8 mouse cellular contexts compared by ENCODE assay signal in genomic region chr10:79927324-79928029, GRCm38 (mm10). TPM values are rescaled to one million over a fixed set of nuclear protein-coding genes. Genes with fewer than 3 reads are reported as not detected.
DNase-seq lines count a peak whose midpoint lies in the region; ATAC-seq and TF ChIP-seq lines count a peak whose summit lies in the region.

No protein-coding gene starts in this region.

- peak; percentile 41 for DNase-seq in urinary bladder, postnatal 14 days (ENCODE audit: low spot score)
- DNase-seq in urinary bladder, adult 18-20 months (ENCODE audit: low spot score in 2 of 2) = no peak
- peak; percentile 68 to 69 for DNase-seq in cerebellum, postnatal 25 days
- peak; percentile 72 for DNase-seq in kidney, postnatal 0 days (ENCODE audit: low spot score)
- DNase-seq in lung, embryonic 14.5 days = peak; percentile 80
- peak; percentile 69 for DNase-seq in yolk sac, embryonic 10.5 days (ENCODE audit: low spot score)

- peak overlapping the region; percentile 96 for H3K9ac ChIP-seq in heart, embryonic 12.5 days
- H3K9ac ChIP-seq in kidney, postnatal 0 days (ENCODE audit: low read depth, low read length) = peak overlapping the region; percentile 93
- H3K9ac ChIP-seq in lung, embryonic 14.5 days = peak overlapping the region; percentile 87
- peak overlapping the region; percentile 94 for H3K9ac ChIP-seq in neural tube, embryonic 15.5 days (replicated peaks)

- H3K27me3 ChIP-seq in heart, embryonic 12.5 days (replicated peaks) = peaks cover 14% of the 10 kb centered on the region
- peaks cover 5% of the 10 kb centered on the region for H3K27me3 ChIP-seq in kidney, postnatal 0 days (ENCODE audit: insufficient read depth, low read length)
- peaks cover 10% of the 10 kb centered on the region for H3K27me3 ChIP-seq in lung, embryonic 14.5 days (ENCODE audit: insufficient read depth, low read length)
- peaks cover 15% of the 10 kb centered on the region for H3K27me3 ChIP-seq in neural tube, embryonic 15.5 days (replicated peaks)

- H3K4me2 ChIP-seq in heart, embryonic 12.5 days = peak overlapping the region; percentile 80
- H3K4me2 ChIP-seq in kidney, postnatal 0 days (ENCODE audit: low read length) = peak overlapping the region; percentile 68
- H3K4me2 ChIP-seq in lung, embryonic 14.5 days = peak overlapping the region; percentile 98
- H3K4me2 ChIP-seq in neural tube, embryonic 15.5 days = peak overlapping the region; percentile 88

- H3K36me3 ChIP-seq in heart, embryonic 12.5 days = peaks cover 23% of the 10 kb centered on the region
- peaks cover 12% of the 10 kb centered on the region; the same call in 1 of the 2 replicates for H3K36me3 ChIP-seq in kidney, postnatal 0 days (ENCODE audit: insufficient read depth, low read length)
- peaks cover 20% of the 10 kb centered on the region for H3K36me3 ChIP-seq in lung, embryonic 14.5 days (ENCODE audit: insufficient read depth)
- H3K36me3 ChIP-seq in neural tube, embryonic 15.5 days = peaks cover 9% of the 10 kb centered on the region

- peak overlapping the region; percentile 94 for H3K4me3 ChIP-seq in heart, embryonic 12.5 days
- H3K4me3 ChIP-seq in kidney, postnatal 0 days (replicated peaks; ENCODE audit: low read depth, low read length) = peak overlapping the region; percentile 91
- peak overlapping the region; percentile 94 for H3K4me3 ChIP-seq in lung, embryonic 14.5 days (ENCODE audit: low read depth, low read length)
- peak overlapping the region; percentile 97 for H3K4me3 ChIP-seq in neural tube, embryonic 15.5 days (replicated peaks)

- peak; percentile 51 for ATAC-seq in heart, embryonic 12.5 days (ENCODE audit: insufficient number of reproducible peaks, low FRiP score)
- ATAC-seq in kidney, postnatal 0 days (replicated peaks; ENCODE audit: low FRiP score, low read depth) = peak; percentile 33
- ATAC-seq in lung, embryonic 14.5 days (ENCODE audit: insufficient read depth) = peak; percentile 36
- peak; percentile 40 for ATAC-seq in neural tube, embryonic 15.5 days (ENCODE audit: low FRiP score)

- peak overlapping the region; percentile 98 for H3K27ac ChIP-seq in heart, embryonic 12.5 days (ENCODE audit: poor library complexity, severe bottlenecking)
- H3K27ac ChIP-seq in kidney, postnatal 0 days = peak overlapping the region; percentile 98
- peak overlapping the region; percentile 97 for H3K27ac ChIP-seq in lung, embryonic 14.5 days (ENCODE audit: low read depth)
- H3K27ac ChIP-seq in neural tube, embryonic 15.5 days (replicated peaks) = peak overlapping the region; percentile 94

- 0 out of 2 replicates have a peak, but pooled peaks have one; percentile 11 for TF ChIP-seq CTCF in kidney, postnatal 0 days (IDR thresholded peaks at IDR 0.05; ENCODE audit: low read depth)
- TF ChIP-seq CTCF in lung, embryonic 14.5 days (IDR thresholded peaks at IDR 0.05; ENCODE audit: low read depth) = peak; percentile 51

- no peaks in the 10 kb centered on the region for H3K9me3 ChIP-seq in heart, embryonic 12.5 days (replicated peaks)
- H3K9me3 ChIP-seq in kidney, postnatal 0 days (replicated peaks; ENCODE audit: low read length) = no peaks in the 10 kb centered on the region
- H3K9me3 ChIP-seq in lung, embryonic 14.5 days (ENCODE audit: low read depth, low read length) = no peaks in the 10 kb centered on the region
- H3K9me3 ChIP-seq in neural tube, embryonic 15.5 days (replicated peaks) = no peaks in the 10 kb centered on the region

- under 1% methylated on average over 52 of the region's 54 CpGs for whole genome bisulfite sequencing in heart, embryonic 12.5 days
- WGBS in kidney, postnatal 0 days = under 1% methylated on average over 50 of the region's 54 CpGs
- under 1% methylated on average over 54 of the region's 54 CpGs for WGBS in lung, embryonic 14.5 days
- WGBS in neural tube, embryonic 15.5 days = under 1% methylated on average over 54 of the region's 54 CpGs

- peaks cover 50% of the 10 kb centered on the region for H3K4me1 ChIP-seq in heart, embryonic 12.5 days (replicated peaks)
- H3K4me1 ChIP-seq in kidney, postnatal 0 days (replicated peaks; ENCODE audit: insufficient read depth, low read length) = peaks cover 18% of the 10 kb centered on the region
- H3K4me1 ChIP-seq in lung, embryonic 14.5 days (ENCODE audit: insufficient read depth) = peaks cover 13% of the 10 kb centered on the region
- H3K4me1 ChIP-seq in neural tube, embryonic 15.5 days = peaks cover 52% of the 10 kb centered on the region

RNA-seq across cellular contexts. Expression of gene Arid3a, which starts 0.6 kb away (rescaled TPM):
- 6.3 and 8.3 TPM in 2 replicates for polyA plus RNA-seq in heart, embryonic 12.5 days (2016; fragmentation: Nextera tagmentation; extraction: Ambion mirVana)
- 4.1 and 4.5 TPM in 2 replicates for polyA plus RNA-seq in kidney, postnatal 0 days (2015; fragmentation: Nextera tagmentation; extraction: Ambion mirVana)
- polyA plus RNA-seq in lung, embryonic 14.5 days (2014; fragmentation: Nextera tagmentation; extraction: Ambion mirVana) = 5.1 and 5.4 TPM in 2 replicates
- polyA plus RNA-seq in neural tube, embryonic 15.5 days (2015; fragmentation: Nextera tagmentation; extraction: Ambion mirVana) = 2.4 and 5.1 TPM in 2 replicates

RNA-seq across cellular contexts. Expression of gene R3hdm4, which starts 6.5 kb away (rescaled TPM):
- polyA plus RNA-seq in heart, embryonic 12.5 days (2016; fragmentation: Nextera tagmentation; extraction: Ambion mirVana) = 92.8 and 97.3 TPM in 2 replicates
- 120 and 137 TPM in 2 replicates for polyA plus RNA-seq in kidney, postnatal 0 days (2015; fragmentation: Nextera tagmentation; extraction: Ambion mirVana)
- polyA plus RNA-seq in lung, embryonic 14.5 days (2014; fragmentation: Nextera tagmentation; extraction: Ambion mirVana) = 127 and 132 TPM in 2 replicates
- polyA plus RNA-seq in neural tube, embryonic 15.5 days (2015; fragmentation: Nextera tagmentation; extraction: Ambion mirVana) = 264 and 288 TPM in 2 replicates

RNA-seq across cellular contexts. Expression of gene Kiss1r, which starts 10.7 kb away (rescaled TPM):
- polyA plus RNA-seq in heart, embryonic 12.5 days (2016; fragmentation: Nextera tagmentation; extraction: Ambion mirVana) = 0.45 and 0.55 TPM in 2 replicates
- polyA plus RNA-seq in kidney, postnatal 0 days (2015; fragmentation: Nextera tagmentation; extraction: Ambion mirVana) = 1.6 and 1.8 TPM in 2 replicates
- 0.70 and 1.2 TPM in 2 replicates for polyA plus RNA-seq in lung, embryonic 14.5 days (2014; fragmentation: Nextera tagmentation; extraction: Ambion mirVana)
- polyA plus RNA-seq in neural tube, embryonic 15.5 days (2015; fragmentation: Nextera tagmentation; extraction: Ambion mirVana) = 1.8 and 2.8 TPM in 2 replicates

RNA-seq across cellular contexts. Expression of gene Gm26602, which starts 16.8 kb away (rescaled TPM):
- 16.8 and 19.3 TPM in 2 replicates for polyA plus RNA-seq in heart, embryonic 12.5 days (2016; fragmentation: Nextera tagmentation; extraction: Ambion mirVana)
- 4.8 and 21.6 TPM in 2 replicates for polyA plus RNA-seq in kidney, postnatal 0 days (2015; fragmentation: Nextera tagmentation; extraction: Ambion mirVana)
- 4.1 TPM in 1 of 2 replicates, not detected in the other for polyA plus RNA-seq in lung, embryonic 14.5 days (2014; fragmentation: Nextera tagmentation; extraction: Ambion mirVana)
- 22.7 and 23.6 TPM in 2 replicates for polyA plus RNA-seq in neural tube, embryonic 15.5 days (2015; fragmentation: Nextera tagmentation; extraction: Ambion mirVana)

RNA-seq across cellular contexts. Expression of gene Med16, which starts 18.8 kb away (rescaled TPM):
- 48.3 and 50.1 TPM in 2 replicates for polyA plus RNA-seq in heart, embryonic 12.5 days (2016; fragmentation: Nextera tagmentation; extraction: Ambion mirVana)
- polyA plus RNA-seq in kidney, postnatal 0 days (2015; fragmentation: Nextera tagmentation; extraction: Ambion mirVana) = 44.9 and 49.0 TPM in 2 replicates
- 55.5 and 58.7 TPM in 2 replicates for polyA plus RNA-seq in lung, embryonic 14.5 days (2014; fragmentation: Nextera tagmentation; extraction: Ambion mirVana)
- 44.9 and 46.7 TPM in 2 replicates for polyA plus RNA-seq in neural tube, embryonic 15.5 days (2015; fragmentation: Nextera tagmentation; extraction: Ambion mirVana)

Comparison
In these comparisons a context has a peak if more than half of its experiments do, and no peak if none do; other contexts are left out.
1. DNase-seq: peak in urinary bladder, postnatal 14 days (single experiment), cerebellum, postnatal 25 days (2 of 2), kidney, postnatal 0 days (single experiment), lung, embryonic 14.5 days (single experiment) and yolk sac, embryonic 10.5 days (single experiment); none in urinary bladder, adult 18-20 months (0 of 2).
2. Peak in every context shown above with its lines, with median percentiles within 50 percentile points of each other: ATAC-seq, H3K27ac ChIP-seq, H3K4me2 ChIP-seq, H3K4me3 ChIP-seq and H3K9ac ChIP-seq.